Mouse (Mus musculus) C2C12 (cell line): ENCODE measurements around the gene Arhgef7.

Experiments used
- CEBPB ChIP-seq: IDR thresholded peaks from one replicate; pipeline ENCODE4 v1.6.1; 2011; ENCODE audit warnings: low read depth, mild to moderate bottlenecking, control low read depth, moderate library complexity
- CTCF ChIP-seq: IDR thresholded peaks from one replicate; pipeline ENCODE4 v1.5.1; 2011; ENCODE audit not compliant: control insufficient read depth, insufficient read depth, insufficient read length
- MAX ChIP-seq: IDR thresholded peaks from one replicate; pipeline ENCODE4 v1.6.1; 2011; ENCODE audit warnings: mild to moderate bottlenecking, control low read depth
- MYOD1 ChIP-seq: IDR thresholded peaks from one replicate; pipeline ENCODE4 v1.6.1; 2011; ENCODE audit warnings: low read depth; ENCODE audit not compliant: control insufficient read depth, insufficient read length
- MYOG ChIP-seq: IDR thresholded peaks from one replicate; pipeline ENCODE4 v1.6.1; 2011; ENCODE audit not compliant: control insufficient read depth, insufficient read length; ENCODE audit errors: extremely low read depth
- USF1 ChIP-seq: IDR thresholded peaks from one replicate; pipeline ENCODE4 v1.6.1; 2011; ENCODE audit warnings: low read depth, mild to moderate bottlenecking, control low read depth, moderate library complexity

- TF ChIP-seq USF1 (no peak), CTCF (no peak), MAX (no peak), CEBPB (no peak), MYOG (no peak), MYOD1 (no peak)
Measured at GRCm38 (mm10) chr8:11739082-11739481, 11.6 kb downstream of the Arhgef7 start.
